Comparison of ENCODE assay signal across 16 mouse cellular contexts in genomic region chr17:30118036-30118435, GRCm38 (mm10).
"Had no signal": no experiment of that assay in that cellular context is flagged by ENCODE, and none has a peak within 500 bp of the region (broad histone marks: within the 10 kb centered on the region; RNA-seq: fewer than 3 reads in every experiment).

No protein-coding gene starts in this region.

- H3K9ac ChIP-seq: intestine, embryonic 15.5 days; kidney, embryonic 15.5 days; liver, embryonic 15.5 days; lung, embryonic 15.5 days; midbrain, embryonic 12.5 days had no signal

- H3K4me3 ChIP-seq: intestine, embryonic 15.5 days; kidney, embryonic 15.5 days; limb, embryonic 10.5 days; liver, embryonic 15.5 days; lung, embryonic 15.5 days; megakaryocyte, embryonic 14.5 days; midbrain, embryonic 12.5 days had no signal

- DNase-seq: kidney, adult 18-20 months; kidney, postnatal 25 days; retina, postnatal 1 day; right cerebral cortex, postnatal 4 days; spleen, adult 18-20 months; thymus, adult 18-20 months; thymus, postnatal 14 days had no signal

- H3K27me3 ChIP-seq: intestine, embryonic 15.5 days; kidney, embryonic 15.5 days; liver, embryonic 15.5 days; lung, embryonic 15.5 days; megakaryocyte, embryonic 14.5 days; midbrain, embryonic 12.5 days had no signal

- H3K4me2 ChIP-seq: intestine, embryonic 15.5 days; kidney, embryonic 15.5 days; liver, embryonic 11.5 days; liver, embryonic 15.5 days; lung, embryonic 15.5 days; midbrain, embryonic 12.5 days had no signal

- H3K27ac ChIP-seq: intestine, embryonic 15.5 days; kidney, embryonic 15.5 days; limb, embryonic 10.5 days; liver, embryonic 15.5 days; lung, embryonic 15.5 days; macrophage; midbrain, embryonic 12.5 days had no signal

- ATAC-seq: intestine, embryonic 15.5 days had no signal

- H3K36me3 ChIP-seq: intestine, embryonic 15.5 days; kidney, embryonic 15.5 days; liver, embryonic 15.5 days; midbrain, embryonic 12.5 days had no signal

- H3K9me3 ChIP-seq: intestine, embryonic 15.5 days; kidney, embryonic 15.5 days; limb, embryonic 10.5 days; liver, embryonic 15.5 days; lung, embryonic 15.5 days; megakaryocyte, embryonic 14.5 days; midbrain, embryonic 12.5 days had no signal
